Mouse (Mus musculus) embryo, embryonic 10 days (tissue): ENCODE measurements around the gene Acnat1.
A peak's percentile ranks its signal among the peaks of the same experiment; 100 is the strongest.
"Not testable (repeated sequence)": the region's sequence is repeated elsewhere in the genome, so short reads cannot be mapped to it uniquely, and the experiment has no call there.

ENCODE experiments used
- DNase-seq: peaks from one replicate; pipeline ENCODE4 v3.0.0-alpha.2; 2015; ENCODE audit warnings: low spot score

Gene Acnat1

GRCm38 (mm10) chr4:49473435-49474100 lies at the start of gene Acnat1:
Acnat1 (minus strand) TSS chr4:49473912.
- DNase-seq = no peak

GRCm38 (mm10) chr4:49522576-49522975 lies 48.9 kb upstream of the Acnat1 start:
- DNase-seq = no peak

GRCm38 (mm10) chr4:49521346-49521745 lies 47.6 kb upstream of the Acnat1 start:
- peak; percentile 45 for DNase-seq

- DNase-seq = peak; percentile 98
Observed at GRCm38 (mm10) chr4:49520572-49521340, 47.0 kb upstream of the Acnat1 start, which contains the start of the genes Mrpl50 and Zfp189. Mrpl50 (minus strand) TSS chr4:49521093. Zfp189 (plus strand) TSS chr4:49521176.

GRCm38 (mm10) chr4:49519476-49519875 lies 45.8 kb upstream of the Acnat1 start:
- DNase-seq = peak; percentile 49

GRCm38 (mm10) chr4:49514441-49514840 lies 40.7 kb upstream of the Acnat1 start:
- DNase-seq = no peak

- DNase-seq = no peak
Observed at GRCm38 (mm10) chr4:49512636-49513035, 38.9 kb upstream of the Acnat1 start.

GRCm38 (mm10) chr4:49510236-49510835 lies 36.6 kb upstream of the Acnat1 start:
- not testable (repeated sequence) for DNase-seq

GRCm38 (mm10) chr4:49509183-49509582 lies 35.5 kb upstream of the Acnat1 start:
- no peak for DNase-seq

GRCm38 (mm10) chr4:49506386-49506785 lies 32.7 kb upstream of the Acnat1 start, which contains the start of gene Baat:
Baat (minus strand) TSS chr4:49506557.
- DNase-seq = no peak

GRCm38 (mm10) chr4:49503563-49503962 lies 29.9 kb upstream of the Acnat1 start:
- DNase-seq = no peak

GRCm38 (mm10) chr4:49485934-49486650 lies 12.4 kb upstream of the Acnat1 start:
- DNase-seq = not testable (repeated sequence)

GRCm38 (mm10) chr4:49485442-49485841 lies 11.7 kb upstream of the Acnat1 start:
- no peak for DNase-seq

GRCm38 (mm10) chr4:49480896-49481295 lies 7.2 kb upstream of the Acnat1 start:
- peak; percentile 21 for DNase-seq

GRCm38 (mm10) chr4:49480104-49480760 lies 6.5 kb upstream of the Acnat1 start:
- no peak for DNase-seq

GRCm38 (mm10) chr4:49479035-49479434 lies 5.3 kb upstream of the Acnat1 start:
- not testable (repeated sequence) for DNase-seq

- DNase-seq = peak; percentile 52
Observed at GRCm38 (mm10) chr4:49478118-49478877, 4.6 kb upstream of the Acnat1 start.

GRCm38 (mm10) chr4:49474583-49474982 lies 871 bp upstream of the Acnat1 start:
- no peak for DNase-seq

GRCm38 (mm10) chr4:49469435-49470151 lies 4.1 kb downstream of the Acnat1 start:
- DNase-seq = no peak

GRCm38 (mm10) chr4:49467360-49467759 lies 6.4 kb downstream of the Acnat1 start:
- DNase-seq = no peak
